Mouse (Mus musculus) stomach, embryonic 15.5 days (tissue): Measurements from ENCODE around the gene Myo19. TPM values are rescaled to one million over a fixed set of nuclear protein-coding genes. Genes with fewer than 3 reads are reported as not detected.
A peak's percentile ranks its signal among the peaks of the same experiment; 100 is the strongest.

Experiments
- ATAC-seq: fragments of 200-750 bp; cut with Nextera tagmentation; 2 replicates; pipeline ENCODE4 v1.8.0; 2017; ENCODE audit warnings: low read depth, moderate number of reproducible peaks, moderate TSS enrichment; ENCODE audit not compliant: insufficient read depth, low FRiP score
- H3K27ac ChIP-seq: fragments of 300-500 bp; sonication (generic); 2 replicates; pipeline ENCODE4 v1.5.1; 2015; ENCODE audit warnings: mild to moderate bottlenecking, inconsistent platforms
- H3K27me3 ChIP-seq: fragments of 300-500 bp; sonication (generic); replicated peaks from 2 replicates; pipeline ENCODE4 v1.6.1; 2015; ENCODE audit warnings: inconsistent platforms
- H3K36me3 ChIP-seq: fragments of 300-500 bp; sonication (generic); 2 replicates; pipeline ENCODE4 v1.6.1; 2015; ENCODE audit warnings: inconsistent platforms
- H3K4me1 ChIP-seq: fragments of 300-500 bp; sonication (generic); 2 replicates; pipeline ENCODE4 v1.6.1; 2015; ENCODE audit warnings: inconsistent platforms
- H3K4me2 ChIP-seq: fragments of 300-500 bp; sonication (generic); 2 replicates; pipeline ENCODE4 v1.6.1; 2015; ENCODE audit warnings: mild to moderate bottlenecking, inconsistent platforms
- H3K4me3 ChIP-seq: fragments of 300-500 bp; sonication (generic); replicated peaks from 2 replicates; pipeline ENCODE4 v1.5.1; 2015; ENCODE audit warnings: inconsistent platforms
- H3K9ac ChIP-seq: fragments of 300-500 bp; sonication (generic); 2 replicates; pipeline ENCODE4 v1.6.1; 2015; ENCODE audit warnings: inconsistent platforms
- H3K9me3 ChIP-seq: fragments of 300-500 bp; sonication (generic); 2 replicates; pipeline ENCODE4 v1.6.1; 2016; ENCODE audit warnings: inconsistent platforms
- WGBS: fragments of 180-500 bp; shearing (Covaris S2); methylation state at CpG from one replicate; pipeline ENCODE4 v1.1.7; 2015; 5-methylcytosine and 5-hydroxymethylcytosine counted together
- microRNA-seq: library from miRNA; unstranded; fragments of <30 nt; microRNA quantifications from one replicate; pipeline ENCODE4, GENCODE M21; 2016
- polyA plus RNA-seq: library from polyadenylated mRNA; unstranded; fragments of >200 nt; fragmentation: Nextera tagmentation; extraction: Ambion mirVana; gene quantifications from 2 replicates; pipeline ENCODE4 v1.2.1, GENCODE M21; 2015

Gene Myo19
- polyA plus RNA-seq, 1 experiment from 2014 or later: 6.8 TPM

GRCm38 (mm10) chr11:84956400-84956799, 76.5 kb downstream of the Myo19 start:
- Histone ChIP-seq H3K4me2 (no peak overlapping the region), H3K27me3 (peaks cover 41% of the 10 kb centered on the region), H3K27ac (no peak overlapping the region), H3K4me3 (no peak overlapping the region), H3K4me1 (peaks cover 7% of the 10 kb centered on the region), H3K9me3 (no peaks in the 10 kb centered on the region), H3K36me3 (no peaks in the 10 kb centered on the region), H3K9ac (no peak overlapping the region)
- WGBS: 25% methylated on average over 5 of the region's 5 CpGs
- ATAC-seq: no peak

GRCm38 (mm10) chr11:84957171-84957570, 77.2 kb downstream of the Myo19 start:
- Histone ChIP-seq H3K9ac (no peak overlapping the region), H3K4me3 (peak overlapping the region; percentile 25; the same call in 1 of the 2 replicates), H3K4me2 (peak overlapping the region; percentile 49), H3K4me1 (peaks cover 7% of the 10 kb centered on the region), H3K36me3 (no peaks in the 10 kb centered on the region), H3K27me3 (peaks cover 41% of the 10 kb centered on the region), H3K9me3 (no peaks in the 10 kb centered on the region), H3K27ac (no peak overlapping the region)
- 3% methylated on average over 15 of the region's 15 CpGs for WGBS
- ATAC-seq: no peak

DNA sequence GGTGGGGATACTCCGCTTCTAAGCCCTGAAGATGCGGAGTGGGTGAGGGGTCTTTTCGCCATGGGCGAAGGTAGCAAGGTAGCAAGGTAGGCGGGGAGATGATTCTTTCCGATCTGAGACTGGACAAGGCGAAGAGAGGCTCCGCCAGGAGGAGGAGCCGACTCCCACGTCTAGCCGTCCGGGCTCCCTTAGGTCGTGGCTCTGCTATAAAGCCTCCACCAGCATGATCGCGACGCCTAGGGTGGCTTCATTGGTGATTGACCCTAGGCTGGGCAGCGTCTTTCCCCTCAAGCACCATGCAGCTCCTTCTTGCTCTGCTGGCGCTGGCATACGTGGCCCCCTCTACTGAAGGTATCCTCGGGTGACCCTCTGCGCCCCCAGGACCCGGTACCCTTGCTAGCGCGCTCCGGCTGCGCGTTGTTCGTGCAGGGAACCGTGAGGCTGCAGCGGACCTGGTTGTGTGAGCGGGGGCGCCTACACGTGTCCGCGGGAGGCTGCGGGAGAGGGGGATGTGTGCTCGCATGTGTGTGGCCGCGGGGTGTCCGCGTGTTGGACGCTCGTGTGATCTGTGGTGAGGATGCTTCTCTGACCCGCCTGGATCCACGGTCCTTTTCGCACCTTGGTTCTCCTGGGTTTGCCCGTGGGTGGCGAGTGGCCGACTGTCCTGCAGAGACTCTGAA, 77.8 kb downstream of the Myo19 start, which contains the start of gene Car4:
Car4 (plus strand) TSS at position 196 of the 680 bp plus-strand sequence.
- WGBS: under 1% methylated on average over 49 of the region's 49 CpGs
- no peaks in the 10 kb centered on the region for H3K36me3 ChIP-seq
- H3K9ac ChIP-seq: no peak within 1 kb of the TSS
- peak within 1 kb of the TSS; percentile 25 for H3K4me3 ChIP-seq
- peaks cover 7% of the 10 kb centered on the region for H3K4me1 ChIP-seq
- peaks cover 41% of the 10 kb centered on the region for H3K27me3 ChIP-seq
- H3K9me3 ChIP-seq: no peaks in the 10 kb centered on the region
- H3K27ac ChIP-seq: no peak within 1 kb of the TSS
- no peak for ATAC-seq
- peak within 1 kb of the TSS; percentile 49 for H3K4me2 ChIP-seq

GRCm38 (mm10) chr11:84958271-84958630, 78.3 kb downstream of the Myo19 start:
- Histone ChIP-seq H3K4me1 (peaks cover 7% of the 10 kb centered on the region), H3K9me3 (no peaks in the 10 kb centered on the region), H3K27ac (no peak overlapping the region), H3K4me3 (peak overlapping the region; percentile 25), H3K36me3 (no peaks in the 10 kb centered on the region), H3K4me2 (peak overlapping the region; percentile 49), H3K9ac (no peak overlapping the region), H3K27me3 (peaks cover 41% of the 10 kb centered on the region)
- 3% methylated on average over 11 of the region's 11 CpGs for WGBS
- no peak for ATAC-seq

- H3K36me3 ChIP-seq: no peaks in the 10 kb centered on the region
- no peak for ATAC-seq
- H3K4me1 ChIP-seq: peaks cover 7% of the 10 kb centered on the region
- H3K9me3 ChIP-seq: no peaks in the 10 kb centered on the region
- 41% methylated on average over 5 of the region's 5 CpGs for WGBS
- H3K4me2 ChIP-seq: no peak overlapping the region
- H3K27ac ChIP-seq: no peak overlapping the region
- no peak overlapping the region for H3K4me3 ChIP-seq
- H3K9ac ChIP-seq: no peak overlapping the region
- peaks cover 41% of the 10 kb centered on the region for H3K27me3 ChIP-seq
These were observed 79.2 kb downstream of the Myo19 start for GRCm38 (mm10) chr11:84959181-84959580.

DNA sequence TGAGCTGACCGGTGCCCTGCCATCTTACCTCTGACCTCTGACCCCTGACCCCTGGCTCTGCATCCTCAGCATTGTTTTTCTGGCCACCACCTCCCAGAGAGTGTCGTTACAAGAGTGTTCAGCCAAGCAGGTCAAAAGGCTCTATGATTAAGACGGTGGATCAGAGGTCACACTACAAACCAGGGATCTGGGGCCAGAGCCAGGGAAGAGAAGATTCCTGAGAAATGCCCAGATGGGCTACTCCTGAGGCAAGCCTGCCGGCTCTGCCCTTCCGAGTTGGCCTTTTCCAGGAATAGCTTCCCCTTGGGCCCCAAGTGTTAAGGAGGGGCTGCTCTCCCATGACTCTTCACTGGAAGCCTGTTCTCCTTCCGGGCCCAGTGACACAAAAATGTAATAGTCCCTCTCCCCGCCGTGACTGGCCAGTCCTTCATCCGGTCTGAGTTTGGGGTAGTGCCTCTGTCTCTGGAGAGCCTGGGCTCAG, 79.8 kb downstream of the Myo19 start:
- Histone ChIP-seq H3K9ac (no peak overlapping the region), H3K4me1 (peaks cover 7% of the 10 kb centered on the region), H3K4me3 (no peak overlapping the region), H3K36me3 (no peaks in the 10 kb centered on the region), H3K27ac (no peak overlapping the region), H3K27me3 (peaks cover 41% of the 10 kb centered on the region), H3K9me3 (no peaks in the 10 kb centered on the region), H3K4me2 (no peak overlapping the region; the same call in 1 of the 2 replicates)
- ATAC-seq: no peak
- WGBS: 5% methylated on average over 9 of the region's 9 CpGs

- Histone ChIP-seq H3K4me2 (no peak overlapping the region), H3K36me3 (no peaks in the 10 kb centered on the region), H3K4me1 (peaks cover 7% of the 10 kb centered on the region), H3K27ac (no peak overlapping the region), H3K27me3 (peaks cover 41% of the 10 kb centered on the region), H3K9ac (no peak overlapping the region), H3K4me3 (no peak overlapping the region), H3K9me3 (no peaks in the 10 kb centered on the region)
- ATAC-seq: no peak
- WGBS: 39% methylated on average over 3 of the region's 3 CpGs
These were observed 80.3 kb downstream of the Myo19 start for GRCm38 (mm10) chr11:84960291-84960690.

DNA sequence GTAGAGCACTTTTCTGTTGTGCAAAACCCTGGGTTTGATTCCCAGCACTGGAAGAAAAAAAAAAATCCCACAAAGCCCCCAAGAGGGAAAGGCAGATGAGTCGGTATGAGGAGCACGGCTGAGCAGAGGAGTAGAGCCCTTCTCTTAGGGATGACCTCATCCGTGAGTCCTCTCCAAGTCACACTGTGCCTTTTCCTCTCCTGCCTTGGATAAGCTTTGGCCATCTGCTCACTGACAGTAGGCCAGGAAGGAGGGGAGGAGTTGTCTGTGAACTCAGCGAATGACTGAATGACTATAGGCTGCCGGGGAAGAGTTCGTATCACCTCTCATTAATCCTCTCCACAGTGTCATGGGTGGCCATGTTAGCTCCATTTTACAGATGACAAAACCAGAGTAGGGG, 80.8 kb downstream of the Myo19 start:
- H3K27ac ChIP-seq: no peak overlapping the region
- no peak for ATAC-seq
- H3K4me2 ChIP-seq: no peak overlapping the region
- H3K36me3 ChIP-seq: no peaks in the 10 kb centered on the region
- H3K9me3 ChIP-seq: no peaks in the 10 kb centered on the region
- peaks cover 7% of the 10 kb centered on the region for H3K4me1 ChIP-seq
- H3K27me3 ChIP-seq: peaks cover 40% of the 10 kb centered on the region
- no peak overlapping the region for H3K4me3 ChIP-seq
- WGBS: 70% methylated on average over 6 of the region's 6 CpGs
- H3K9ac ChIP-seq: no peak overlapping the region

Small RNA genes lying within 50 kb of the gene (microRNA-seq; reads per million reads assigned to microRNA genes)
- not detected for gene Gm23564

Other genes starting within 250 kb of the Myo19 start
- 14.5 and 15.5 TPM in 2 replicates for gene Mrm1, start 60.6 kb upstream of the Myo19 start, polyA plus RNA-seq
- gene Dhrs11, start 51.2 kb upstream of the Myo19 start, polyA plus RNA-seq: 32.0 and 38.2 TPM in 2 replicates
- gene Ggnbp2, start 9.3 kb upstream of the Myo19 start, polyA plus RNA-seq: 69.8 and 76.7 TPM in 2 replicates
- 2.9 and 3.5 TPM in 2 replicates for gene Pigw, start 137 bp downstream of the Myo19 start, polyA plus RNA-seq
- 52.9 and 56.9 TPM in 2 replicates for gene Znhit3, start 36.2 kb downstream of the Myo19 start, polyA plus RNA-seq
- 0.49 and 0.51 TPM in 2 replicates for gene Car4, start 77.6 kb downstream of the Myo19 start, polyA plus RNA-seq